Mouse (Mus musculus): ENCODE measurements around the gene Scd1.
A peak's percentile ranks its signal among the peaks of the same experiment; 100 is the strongest.

Gene Scd1

GRCm38 (mm10) chr19:44396742-44397141, 10.9 kb downstream of the Scd1 start:
- no peak for DNase-seq

GRCm38 (mm10) chr19:44394972-44395371, 12.7 kb downstream of the Scd1 start:
- DNase-seq = no peak

- no peak for DNase-seq
Measured at GRCm38 (mm10) chr19:44393962-44394422, 13.7 kb downstream of the Scd1 start.

GRCm38 (mm10) chr19:44392339-44393009, 15.2 kb downstream of the Scd1 start:
- no peak for DNase-seq

- no peak for DNase-seq
Measured at GRCm38 (mm10) chr19:44391856-44392255, 15.8 kb downstream of the Scd1 start.

GRCm38 (mm10) chr19:44389507-44389906, 18.2 kb downstream of the Scd1 start:
- DNase-seq = no peak

GRCm38 (mm10) chr19:44388475-44389428, 18.9 kb downstream of the Scd1 start:
- peak; percentile 93 to 94 for DNase-seq

- DNase-seq = peak in 1 of 2 experiments; percentile 15
Measured at GRCm38 (mm10) chr19:44387746-44388474, 19.8 kb downstream of the Scd1 start.

- no peak for DNase-seq
Measured at GRCm38 (mm10) chr19:44387089-44387671, 20.5 kb downstream of the Scd1 start.

GRCm38 (mm10) chr19:44385887-44386498, 21.7 kb downstream of the Scd1 start:
- DNase-seq = no peak

- no peak for DNase-seq
Measured at GRCm38 (mm10) chr19:44382682-44383321, 24.9 kb downstream of the Scd1 start.

- no peak for DNase-seq
Measured at GRCm38 (mm10) chr19:44380065-44380464, 27.6 kb downstream of the Scd1 start.

GRCm38 (mm10) chr19:44379090-44379489, 28.6 kb downstream of the Scd1 start:
- DNase-seq = no peak

GRCm38 (mm10) chr19:44377629-44378375, 29.9 kb downstream of the Scd1 start:
- DNase-seq = no peak

- DNase-seq = no peak
Measured at GRCm38 (mm10) chr19:44376511-44376951, 31.1 kb downstream of the Scd1 start.

- DNase-seq = peak; percentile 71 to 81
Measured at GRCm38 (mm10) chr19:44372969-44373368, 34.7 kb downstream of the Scd1 start.

- DNase-seq = no peak
Measured at GRCm38 (mm10) chr19:44370231-44370630, 37.4 kb downstream of the Scd1 start.

GRCm38 (mm10) chr19:44369371-44369770, 38.3 kb downstream of the Scd1 start:
- no peak for DNase-seq

GRCm38 (mm10) chr19:44367076-44367475, 40.6 kb downstream of the Scd1 start:
- DNase-seq = peak in 1 of 2 experiments; percentile 29

- DNase-seq = no peak
Measured at GRCm38 (mm10) chr19:44365733-44366132, 41.9 kb downstream of the Scd1 start.

GRCm38 (mm10) chr19:44364029-44364428, 43.6 kb downstream of the Scd1 start:
- no peak for DNase-seq

Data from kidney, adult 8-10 months (tissue).